Mouse (Mus musculus): Measurements from ENCODE around the gene Bmper.

GRCm38 (mm10) chr9:23407935-23408781 is 185.3 kb downstream of the Bmper start:
- no peak for TF ChIP-seq CTCF (IDR thresholded peaks at IDR 0.05; ENCODE audit: insufficient read depth, low read length)
- TF ChIP-seq POLR2A (IDR thresholded peaks at IDR 0.05; ENCODE audit: borderline replicate concordance, extremely low read depth, low read depth, low read length), result no peak
